Mouse (Mus musculus): Measurements from ENCODE around the gene Sh3bgrl2. TPM values are rescaled to one million over a fixed set of nuclear protein-coding genes. Genes with fewer than 3 reads are reported as not detected.

The Sh3bgrl2 gene
- polyA plus RNA-seq, 1 experiment from 2014 or later = 22.2 TPM

DNA sequence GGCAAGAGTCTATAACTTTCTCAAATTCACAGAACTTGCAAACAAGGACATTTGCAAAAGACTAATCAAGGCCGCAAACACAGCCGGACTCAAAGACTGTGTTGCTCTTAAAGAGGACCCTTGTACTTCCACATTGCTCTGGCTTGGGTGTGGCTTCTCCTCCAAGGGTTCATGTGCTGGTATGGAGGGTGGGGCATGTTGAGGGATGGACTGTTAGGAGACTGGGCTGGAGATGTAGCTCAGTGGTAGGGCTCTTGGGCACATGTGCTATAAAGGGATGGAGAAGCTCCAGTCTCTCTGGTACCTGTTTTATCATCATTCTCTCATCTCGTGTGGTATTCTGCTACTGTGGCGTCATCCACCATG, 7.7 kb upstream of the Sh3bgrl2 start:
- H3K4me2 ChIP-seq (replicated peaks; ENCODE audit: low read depth, low read length) = no peak overlapping the region
- no peaks in the 10 kb centered on the region for H3K9me3 ChIP-seq (ENCODE audit: low read length)
- no peak overlapping the region for H3K9ac ChIP-seq (replicated peaks; ENCODE audit: low read length)
- H3K4me1 ChIP-seq (ENCODE audit: insufficient read depth, low read length) = peaks cover 16% of the 10 kb centered on the region
- no peaks in the 10 kb centered on the region for H3K36me3 ChIP-seq (ENCODE audit: insufficient read depth, low read length)
- ATAC-seq (ENCODE audit: low FRiP score, low TSS enrichment) = no peak
- 90% methylated on average over 4 of the region's 4 CpGs for WGBS
- H3K27me3 ChIP-seq (ENCODE audit: insufficient read depth, low read length) = no peaks in the 10 kb centered on the region
- no peak overlapping the region for H3K4me3 ChIP-seq (ENCODE audit: low read length)
- H3K27ac ChIP-seq (ENCODE audit: low read length) = 0 out of 2 replicates have a peak overlapping the region, but pooled peaks have one; percentile 27

- H3K4me3 ChIP-seq (ENCODE audit: low read length) = no peak overlapping the region
- H3K9me3 ChIP-seq (ENCODE audit: low read length) = no peaks in the 10 kb centered on the region
- no peaks in the 10 kb centered on the region for H3K27me3 ChIP-seq (ENCODE audit: insufficient read depth, low read length)
- H3K4me2 ChIP-seq (replicated peaks; ENCODE audit: low read depth, low read length) = no peak overlapping the region
- peaks cover 16% of the 10 kb centered on the region for H3K4me1 ChIP-seq (ENCODE audit: insufficient read depth, low read length)
- peak; percentile 73; the same call in 1 of the 2 replicates for ATAC-seq (ENCODE audit: low FRiP score, low TSS enrichment)
- H3K27ac ChIP-seq (ENCODE audit: low read length) = no peak overlapping the region
- no peak overlapping the region for H3K9ac ChIP-seq (replicated peaks; ENCODE audit: low read length)
- H3K36me3 ChIP-seq (ENCODE audit: insufficient read depth, low read length) = no peaks in the 10 kb centered on the region
- 26% methylated on average over 3 of the region's 3 CpGs for WGBS
Measured at GRCm38 (mm10) chr9:83540975-83541374, 7.2 kb upstream of the Sh3bgrl2 start.

DNA sequence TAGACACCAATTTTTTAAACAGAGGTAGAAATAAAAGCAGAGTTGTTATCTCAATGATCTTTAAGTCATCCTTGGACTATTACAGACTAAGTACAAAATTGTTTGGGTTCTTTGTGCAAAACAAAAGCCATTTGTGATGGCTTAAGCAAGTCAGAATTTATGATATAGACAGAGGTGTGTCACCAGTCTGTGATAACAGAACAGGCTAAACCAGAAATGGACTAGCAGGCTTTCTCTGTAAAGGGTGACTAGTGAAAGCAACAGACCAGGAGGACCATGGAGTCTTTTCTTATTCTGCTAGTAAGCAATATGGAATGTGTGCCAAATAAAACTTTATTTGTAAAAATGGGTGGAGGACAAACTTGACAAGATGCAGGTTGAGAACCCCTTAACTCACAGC, 2.9 kb upstream of the Sh3bgrl2 start:
- Histone ChIP-seq H3K27me3 (ENCODE audit: insufficient read depth, low read length) (no peaks in the 10 kb centered on the region), H3K9ac (replicated peaks; ENCODE audit: low read length) (no peak overlapping the region), H3K4me3 (ENCODE audit: low read length) (no peak overlapping the region), H3K4me1 (ENCODE audit: insufficient read depth, low read length) (peaks cover 10% of the 10 kb centered on the region), H3K36me3 (ENCODE audit: insufficient read depth, low read length) (no peaks in the 10 kb centered on the region), H3K9me3 (ENCODE audit: low read length) (no peaks in the 10 kb centered on the region), H3K27ac (ENCODE audit: low read length) (no peak overlapping the region), H3K4me2 (replicated peaks; ENCODE audit: low read depth, low read length) (no peak overlapping the region)
- no peak for ATAC-seq (ENCODE audit: low FRiP score, low TSS enrichment)

- Histone ChIP-seq H3K4me2 (replicated peaks; ENCODE audit: low read depth, low read length) (no peak overlapping the region), H3K27me3 (ENCODE audit: insufficient read depth, low read length) (no peaks in the 10 kb centered on the region), H3K4me3 (ENCODE audit: low read length) (no peak overlapping the region), H3K36me3 (ENCODE audit: insufficient read depth, low read length) (no peaks in the 10 kb centered on the region), H3K9ac (replicated peaks; ENCODE audit: low read length) (no peak overlapping the region), H3K27ac (ENCODE audit: low read length) (no peak overlapping the region), H3K4me1 (ENCODE audit: insufficient read depth, low read length) (no peaks in the 10 kb centered on the region), H3K9me3 (ENCODE audit: low read length) (no peaks in the 10 kb centered on the region)
- WGBS = 79% methylated on average over 7 of the region's 7 CpGs
- ATAC-seq (ENCODE audit: low FRiP score, low TSS enrichment) = no peak
Measured at GRCm38 (mm10) chr9:83546316-83546715, 1.8 kb upstream of the Sh3bgrl2 start.

- no peak for ATAC-seq (ENCODE audit: low FRiP score, low TSS enrichment)
- WGBS = 85% methylated on average over 7 of the region's 7 CpGs
- no peak overlapping the region for H3K9ac ChIP-seq (replicated peaks; ENCODE audit: low read length)
- no peak overlapping the region for H3K4me2 ChIP-seq (replicated peaks; ENCODE audit: low read depth, low read length)
- no peaks in the 10 kb centered on the region for H3K9me3 ChIP-seq (ENCODE audit: low read length)
- no peak overlapping the region for H3K27ac ChIP-seq (ENCODE audit: low read length)
- H3K36me3 ChIP-seq (ENCODE audit: insufficient read depth, low read length) = no peaks in the 10 kb centered on the region
- no peak overlapping the region for H3K4me3 ChIP-seq (ENCODE audit: low read length)
- no peaks in the 10 kb centered on the region for H3K27me3 ChIP-seq (ENCODE audit: insufficient read depth, low read length)
- no peaks in the 10 kb centered on the region for H3K4me1 ChIP-seq (ENCODE audit: insufficient read depth, low read length)
Measured at GRCm38 (mm10) chr9:83547229-83547628, 898 bp upstream of the Sh3bgrl2 start.

DNA sequence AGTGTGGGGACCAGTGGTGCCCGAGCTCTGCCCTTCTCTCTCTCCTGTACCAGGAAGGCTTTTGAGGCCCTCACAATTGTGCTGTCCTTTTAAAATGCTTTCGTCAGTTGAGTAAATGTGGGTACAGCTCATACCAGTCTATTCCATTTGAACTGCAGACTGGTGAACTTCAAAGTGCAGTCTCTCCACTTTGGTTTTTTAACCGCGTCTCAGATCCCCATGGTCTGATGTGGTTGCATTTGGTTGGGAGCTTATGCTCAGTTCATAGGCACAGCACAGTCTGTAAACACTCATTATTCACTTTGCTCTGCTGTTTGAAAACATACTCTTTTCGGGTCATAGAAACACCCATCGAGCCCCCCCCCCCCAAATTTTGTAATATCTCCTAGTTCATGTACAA, 1.7 kb downstream of the Sh3bgrl2 start:
- ATAC-seq (ENCODE audit: low FRiP score, low TSS enrichment) = no peak
- 92% methylated on average over 6 of the region's 6 CpGs for WGBS

GRCm38 (mm10) chr9:83551116-83551515, 3.0 kb downstream of the Sh3bgrl2 start:
- no peak overlapping the region for H3K27ac ChIP-seq (ENCODE audit: low read length)
- peaks cover under 1% of the 10 kb centered on the region; the same call in 1 of the 2 replicates for H3K4me1 ChIP-seq (ENCODE audit: insufficient read depth, low read length)
- H3K9me3 ChIP-seq (ENCODE audit: low read length) = no peaks in the 10 kb centered on the region
- no peak overlapping the region for H3K4me2 ChIP-seq (replicated peaks; ENCODE audit: low read depth, low read length)
- H3K9ac ChIP-seq (replicated peaks; ENCODE audit: low read length) = no peak overlapping the region
- no peak for ATAC-seq (ENCODE audit: low FRiP score, low TSS enrichment)
- H3K4me3 ChIP-seq (ENCODE audit: low read length) = no peak overlapping the region
- no peaks in the 10 kb centered on the region for H3K27me3 ChIP-seq (ENCODE audit: insufficient read depth, low read length)
- no peaks in the 10 kb centered on the region for H3K36me3 ChIP-seq (ENCODE audit: insufficient read depth, low read length)
- WGBS = 38% methylated on average over 7 of the region's 7 CpGs

More for the DNA sequence above, 1.7 kb downstream of the Sh3bgrl2 start:
- Histone ChIP-seq H3K9ac (replicated peaks; ENCODE audit: low read length) (no peak overlapping the region), H3K4me1 (ENCODE audit: insufficient read depth, low read length) (no peaks in the 10 kb centered on the region), H3K9me3 (ENCODE audit: low read length) (no peaks in the 10 kb centered on the region), H3K4me2 (replicated peaks; ENCODE audit: low read depth, low read length) (no peak overlapping the region; the same call in 1 of the 2 replicates), H3K4me3 (ENCODE audit: low read length) (no peak overlapping the region), H3K36me3 (ENCODE audit: insufficient read depth, low read length) (no peaks in the 10 kb centered on the region), H3K27ac (ENCODE audit: low read length) (no peak overlapping the region), H3K27me3 (ENCODE audit: insufficient read depth, low read length) (no peaks in the 10 kb centered on the region)

- H3K36me3 ChIP-seq (ENCODE audit: insufficient read depth, low read length) = no peaks in the 10 kb centered on the region
- H3K4me2 ChIP-seq (replicated peaks; ENCODE audit: low read depth, low read length) = no peak overlapping the region
- H3K4me3 ChIP-seq (ENCODE audit: low read length) = no peak overlapping the region
- H3K9ac ChIP-seq (replicated peaks; ENCODE audit: low read length) = no peak overlapping the region
- peaks cover 5% of the 10 kb centered on the region for H3K4me1 ChIP-seq (ENCODE audit: insufficient read depth, low read length)
- H3K9me3 ChIP-seq (ENCODE audit: low read length) = no peaks in the 10 kb centered on the region
- H3K27ac ChIP-seq (ENCODE audit: low read length) = no peak overlapping the region
- 76% methylated on average over 6 of the region's 6 CpGs for WGBS
- ATAC-seq (ENCODE audit: low FRiP score, low TSS enrichment) = no peak
- H3K27me3 ChIP-seq (ENCODE audit: insufficient read depth, low read length) = no peaks in the 10 kb centered on the region
Measured at GRCm38 (mm10) chr9:83551632-83552031, 3.5 kb downstream of the Sh3bgrl2 start.

DNA sequence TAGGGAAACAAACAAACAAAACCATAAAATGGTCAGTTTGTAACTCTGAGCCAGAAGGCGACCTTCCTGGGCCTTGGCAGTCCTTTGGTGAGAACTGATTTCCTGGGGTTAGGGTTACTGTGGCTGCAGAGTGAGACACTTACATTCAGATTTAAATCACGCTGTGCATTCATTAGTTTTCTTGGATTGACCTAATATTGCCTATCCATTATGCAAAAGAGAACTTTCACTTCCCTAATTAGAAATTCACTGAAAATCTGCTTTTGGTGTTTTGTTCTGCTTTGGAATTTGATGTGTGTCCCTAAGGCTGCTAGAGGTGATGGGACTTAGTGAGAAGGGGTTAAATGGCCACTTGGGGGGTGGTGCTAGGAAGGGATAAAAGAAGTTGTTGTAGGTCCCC, 7.5 kb downstream of the Sh3bgrl2 start:
- Histone ChIP-seq H3K4me1 (ENCODE audit: insufficient read depth, low read length) (peaks cover 17% of the 10 kb centered on the region), H3K9me3 (ENCODE audit: low read length) (no peaks in the 10 kb centered on the region), H3K4me2 (replicated peaks; ENCODE audit: low read depth, low read length) (no peak overlapping the region), H3K27ac (ENCODE audit: low read length) (no peak overlapping the region), H3K36me3 (ENCODE audit: insufficient read depth, low read length) (no peaks in the 10 kb centered on the region), H3K4me3 (ENCODE audit: low read length) (no peak overlapping the region), H3K27me3 (ENCODE audit: insufficient read depth, low read length) (no peaks in the 10 kb centered on the region), H3K9ac (replicated peaks; ENCODE audit: low read length) (no peak overlapping the region)
- no peak for ATAC-seq (ENCODE audit: low FRiP score, low TSS enrichment)
- 88% methylated on average over 2 of the region's 2 CpGs for WGBS

GRCm38 (mm10) chr9:83556236-83556635, 8.1 kb downstream of the Sh3bgrl2 start:
- H3K36me3 ChIP-seq (ENCODE audit: insufficient read depth, low read length) = no peaks in the 10 kb centered on the region
- H3K9me3 ChIP-seq (ENCODE audit: low read length) = no peaks in the 10 kb centered on the region
- no peak for ATAC-seq (ENCODE audit: low FRiP score, low TSS enrichment)
- no peak overlapping the region for H3K9ac ChIP-seq (replicated peaks; ENCODE audit: low read length)
- 0 out of 2 replicates have a peak overlapping the region, but pooled peaks have one; percentile 1 for H3K27ac ChIP-seq (ENCODE audit: low read length)
- H3K4me2 ChIP-seq (replicated peaks; ENCODE audit: low read depth, low read length) = no peak overlapping the region
- peaks cover 17% of the 10 kb centered on the region for H3K4me1 ChIP-seq (ENCODE audit: insufficient read depth, low read length)
- 29% methylated on average over 6 of the region's 6 CpGs for WGBS
- no peak overlapping the region for H3K4me3 ChIP-seq (ENCODE audit: low read length)
- no peaks in the 10 kb centered on the region for H3K27me3 ChIP-seq (ENCODE audit: insufficient read depth, low read length)
